Mouse (Mus musculus) heart, embryonic 13.5 days (tissue): Measurements from ENCODE around the gene B230307C23Rik. TPM values are rescaled to one million over a fixed set of nuclear protein-coding genes. Genes with fewer than 3 reads are reported as not detected.
"Not testable (repeated sequence)": the region's sequence is repeated elsewhere in the genome, so short reads cannot be mapped to it uniquely, and the experiment has no call there.

Experiments
- ATAC-seq: fragments of 200-750 bp; cut with Nextera tagmentation; 2 replicates; pipeline ENCODE4 v1.8.0; 2017; ENCODE audit warnings: moderate TSS enrichment; ENCODE audit not compliant: insufficient number of reproducible peaks, low FRiP score, low TSS enrichment; ENCODE audit errors: extremely low read depth
- H3K27ac ChIP-seq: fragments of 300-500 bp; sonication (generic); replicated peaks from 2 replicates; pipeline ENCODE4 v1.5.1; 2015; ENCODE audit warnings: moderate library complexity, mild to moderate bottlenecking, inconsistent platforms
- H3K27me3 ChIP-seq: fragments of 300-500 bp; sonication (generic); replicated peaks from 2 replicates; pipeline ENCODE4 v1.6.1; 2015; ENCODE audit warnings: mild to moderate bottlenecking, inconsistent platforms
- H3K36me3 ChIP-seq: fragments of 300-500 bp; sonication (generic); 2 replicates; pipeline ENCODE4 v1.6.1; 2015; ENCODE audit warnings: mild to moderate bottlenecking, inconsistent platforms
- H3K4me1 ChIP-seq: fragments of 300-500 bp; sonication (generic); 2 replicates; pipeline ENCODE4 v1.6.1; 2015; ENCODE audit warnings: inconsistent platforms
- H3K4me2 ChIP-seq: fragments of 300-500 bp; sonication (generic); 2 replicates; pipeline ENCODE4 v1.6.1; 2015; ENCODE audit warnings: inconsistent platforms, mild to moderate bottlenecking, moderate library complexity
- H3K4me3 ChIP-seq: fragments of 300-500 bp; sonication (generic); 2 replicates; pipeline ENCODE4 v1.5.1; 2015; ENCODE audit warnings: moderate library complexity, mild to moderate bottlenecking, inconsistent platforms
- H3K9ac ChIP-seq: fragments of 300-500 bp; sonication (generic); 2 replicates; pipeline ENCODE4 v1.6.1; 2015; ENCODE audit warnings: inconsistent platforms, mild to moderate bottlenecking, moderate library complexity
- H3K9me3 ChIP-seq: fragments of 300-500 bp; sonication (generic); 2 replicates; pipeline ENCODE4 v1.6.1; 2016; ENCODE audit warnings: inconsistent platforms
- WGBS: fragments of 180-500 bp; shearing (Covaris S2); methylation state at CpG from one replicate; pipeline ENCODE4 v1.1.7; 2015; ENCODE audit warnings: mixed read lengths; 5-methylcytosine and 5-hydroxymethylcytosine counted together
- polyA plus RNA-seq: library from polyadenylated mRNA; unstranded; fragments of >200 nt; fragmentation: Nextera tagmentation; extraction: Ambion mirVana; gene quantifications from 2 replicates; pipeline ENCODE4 v1.2.1, GENCODE M21; 2015

Gene B230307C23Rik
- polyA plus RNA-seq, 1 experiment from 2014 or later: 17.6 TPM

- Histone ChIP-seq H3K27me3 (no peaks in the 10 kb centered on the region), H3K36me3 (peaks cover 31% of the 10 kb centered on the region), H3K9ac (no peak overlapping the region), H3K4me3 (no peak overlapping the region), H3K9me3 (peaks cover 14% of the 10 kb centered on the region), H3K4me1 (no peaks in the 10 kb centered on the region), H3K4me2 (no peak overlapping the region), H3K27ac (no peak overlapping the region)
- 65% methylated on average over 2 of the region's 2 CpGs for WGBS
- no peak for ATAC-seq
Measured at GRCm38 (mm10) chr16:98022657-98023345, 25.7 kb downstream of the B230307C23Rik start.

- H3K27ac ChIP-seq: not testable (repeated sequence)
Measured at GRCm38 (mm10) chr16:98026186-98026585, 29.1 kb downstream of the B230307C23Rik start.

GRCm38 (mm10) chr16:98034971-98035370 is 37.9 kb downstream of the B230307C23Rik start:
- ATAC-seq, H3K9ac ChIP-seq: not testable (repeated sequence)
- 94% methylated on average over 2 of the region's 2 CpGs for WGBS

More at GRCm38 (mm10) chr16:98026186-98026585, 29.1 kb downstream of the B230307C23Rik start:
- not testable (repeated sequence) for H3K4me2 ChIP-seq, H3K4me1 ChIP-seq, H3K4me3 ChIP-seq, H3K9ac ChIP-seq, H3K9me3 ChIP-seq, ATAC-seq, H3K27me3 ChIP-seq
- peaks cover 22% of the 10 kb centered on the region for H3K36me3 ChIP-seq
- WGBS: 73% methylated on average over 8 of the region's 8 CpGs

GRCm38 (mm10) chr16:98041676-98042075 is 44.6 kb downstream of the B230307C23Rik start:
- Histone ChIP-seq H3K27ac (no peak overlapping the region), H3K4me2 (no peak overlapping the region), H3K4me1 (no peaks in the 10 kb centered on the region), H3K27me3 (no peaks in the 10 kb centered on the region), H3K4me3 (no peak overlapping the region), H3K9me3 (no peaks in the 10 kb centered on the region), H3K36me3 (peaks cover 17% of the 10 kb centered on the region), H3K9ac (no peak overlapping the region)
- no peak for ATAC-seq
- WGBS: 69% methylated on average over 2 of the region's 2 CpGs

More at GRCm38 (mm10) chr16:98034971-98035370, 37.9 kb downstream of the B230307C23Rik start:
- H3K4me3 ChIP-seq, H3K27me3 ChIP-seq, H3K4me2 ChIP-seq, H3K27ac ChIP-seq, H3K4me1 ChIP-seq: not testable (repeated sequence)
- H3K36me3 ChIP-seq: peaks cover 28% of the 10 kb centered on the region
- H3K9me3 ChIP-seq: peaks cover 14% of the 10 kb centered on the region

- H3K9ac ChIP-seq, H3K4me3 ChIP-seq, H3K36me3 ChIP-seq, H3K9me3 ChIP-seq, H3K4me2 ChIP-seq, H3K27me3 ChIP-seq, H3K27ac ChIP-seq, ATAC-seq: not testable (repeated sequence)
- WGBS: 69% methylated on average over 3 of the region's 3 CpGs
- peaks cover 22% of the 10 kb centered on the region for H3K4me1 ChIP-seq
Measured at GRCm38 (mm10) chr16:98079382-98079781, 82.3 kb downstream of the B230307C23Rik start.

GRCm38 (mm10) chr16:98081140-98081539 is 84.0 kb downstream of the B230307C23Rik start:
- Histone ChIP-seq H3K4me3 (peak overlapping the region; percentile 86), H3K9ac (peak overlapping the region; percentile 86), H3K4me2 (peak overlapping the region; percentile 79), H3K4me1 (peaks cover 22% of the 10 kb centered on the region)
- not testable (repeated sequence) for H3K36me3 ChIP-seq, H3K9me3 ChIP-seq, H3K27ac ChIP-seq, ATAC-seq, H3K27me3 ChIP-seq
- WGBS: 71% methylated on average over 1 of the region's 1 CpGs

Other genes starting within 250 kb of the B230307C23Rik start
- 2.7 and 3.0 TPM in 2 replicates for gene Ripk4, start 233.5 kb upstream of the B230307C23Rik start, polyA plus RNA-seq
- gene Prdm15, start 145.5 kb upstream of the B230307C23Rik start, polyA plus RNA-seq: 4.9 and 6.2 TPM in 2 replicates
- gene C2cd2, start 34.7 kb upstream of the B230307C23Rik start, polyA plus RNA-seq: 13.2 and 13.3 TPM in 2 replicates
- 7.7 and 8.1 TPM in 2 replicates for gene Zbtb21, start 34.7 kb upstream of the B230307C23Rik start, polyA plus RNA-seq
- gene A630089N07Rik, start 85.1 kb downstream of the B230307C23Rik start, polyA plus RNA-seq: 11.1 and 11.9 TPM in 2 replicates